Mouse (Mus musculus): ENCODE measurements around the gene Plce1.

- no peak for TF ChIP-seq CTCF (IDR thresholded peaks at IDR 0.05; ENCODE audit: low read depth)
- TF ChIP-seq EP300 (IDR thresholded peaks at IDR 0.05; ENCODE audit: low read depth) = no peak
These were observed 197.7 kb downstream of the Plce1 start for GRCm38 (mm10) chr19:38678655-38679054.

Data from liver, embryonic 14.5 days (tissue).